Mouse (Mus musculus) myocyte (in vitro differentiated cells): ENCODE data around the gene Bckdhb. TPM values are rescaled to one million over a fixed set of nuclear protein-coding genes. Genes with fewer than 3 reads are reported as not detected.

Experiments used
- H3K27me3 ChIP-seq: one replicate; pipeline ENCODE4 v1.6.1; 2011; ENCODE audit not compliant: control insufficient read depth, insufficient read depth, insufficient read length
- H3K36me3 ChIP-seq: one replicate; pipeline ENCODE4 v1.6.1; 2011; ENCODE audit not compliant: control insufficient read depth, insufficient read depth
- H3K4me2 ChIP-seq: one replicate; pipeline ENCODE4 v1.6.1; 2011; ENCODE audit warnings: low read depth, control low read depth
- H3K4me3 ChIP-seq: one replicate; pipeline ENCODE4 v1.5.1; 2011; ENCODE audit warnings: mild to moderate bottlenecking, control low read depth, moderate library complexity
- H3K79me2 ChIP-seq: one replicate; pipeline ENCODE4 v1.6.1; 2011; ENCODE audit not compliant: control insufficient read depth, insufficient read depth
- H3ac ChIP-seq: one replicate; pipeline ENCODE4 v1.6.1; 2011; ENCODE audit not compliant: control insufficient read depth, insufficient read length
- CEBPB ChIP-seq: IDR thresholded peaks from 2 replicates; pipeline ENCODE4 v1.6.1; 2011; ENCODE audit warnings: mild to moderate bottlenecking, moderate library complexity; ENCODE audit not compliant: poor library complexity, insufficient read depth, severe bottlenecking
- E2F4 ChIP-seq: IDR thresholded peaks from one replicate; pipeline ENCODE4 v1.6.1; 2011; ENCODE audit warnings: mild to moderate bottlenecking, control low read depth, moderate library complexity; ENCODE audit not compliant: insufficient read depth
- MAX ChIP-seq: IDR thresholded peaks from one replicate; pipeline ENCODE4 v1.6.1; 2011; ENCODE audit warnings: low read depth, mild to moderate bottlenecking, control low read depth
- MYOD1 ChIP-seq, 3 experiments: IDR thresholded peaks; one replicate each; pipeline ENCODE4 v1.6.1; 2011; ENCODE audit warnings: control low read depth in 2 of 3, low read depth in 2 of 3, mild to moderate bottlenecking in 2 of 3, moderate library complexity in 1 of 3; ENCODE audit not compliant: insufficient read length in 2 of 3, control insufficient read depth in 1 of 3
- MYOG ChIP-seq, 3 experiments: IDR thresholded peaks; one replicate each; pipeline ENCODE4 v1.6.1; 2011; ENCODE audit warnings: control low read depth in 2 of 3, low read depth in 2 of 3, mild to moderate bottlenecking in 2 of 3; ENCODE audit not compliant: insufficient read length in 2 of 3, control insufficient read depth in 1 of 3, insufficient read depth in 1 of 3
- POLR2A ChIP-seq: IDR thresholded peaks from one replicate; pipeline ENCODE4 v1.6.1; 2011; ENCODE audit warnings: low read depth, mild to moderate bottlenecking, control low read depth, moderate library complexity; ENCODE audit not compliant: insufficient read length
- POLR2AphosphoS2 ChIP-seq: IDR thresholded peaks from one replicate; pipeline ENCODE4 v1.6.1; 2011; ENCODE audit warnings: low read depth, control low read depth; ENCODE audit not compliant: insufficient read length
- REST ChIP-seq: IDR thresholded peaks from one replicate; pipeline ENCODE4 v1.6.1; 2011; ENCODE audit warnings: mild to moderate bottlenecking, control low read depth, moderate library complexity; ENCODE audit not compliant: insufficient read depth, insufficient read length
- SRF ChIP-seq: IDR thresholded peaks from one replicate; pipeline ENCODE4 v1.6.1; 2011; ENCODE audit warnings: low read depth; ENCODE audit not compliant: control insufficient read depth, insufficient read length
- TCF12 ChIP-seq: IDR thresholded peaks from one replicate; pipeline ENCODE4 v1.6.1; 2011; ENCODE audit warnings: mild to moderate bottlenecking, control low read depth; ENCODE audit not compliant: poor library complexity, insufficient read depth, severe bottlenecking
- TCF3 ChIP-seq: IDR thresholded peaks from one replicate; pipeline ENCODE4 v1.6.1; 2011; ENCODE audit warnings: low read depth, control low read depth; ENCODE audit not compliant: insufficient read length
- USF1 ChIP-seq: IDR thresholded peaks from one replicate; pipeline ENCODE4 v1.6.1; 2011; ENCODE audit warnings: low read depth, mild to moderate bottlenecking, control low read depth, moderate library complexity
- polyA plus RNA-seq: library from polyadenylated mRNA; unstranded; fragments of >200 nt; fragmentation: generic; extraction: Trizol; gene quantifications from one replicate; pipeline ENCODE4 v1.2.1, GENCODE M21; 2012; ENCODE audit warnings: missing spikeins

Bckdhb gene
- polyA plus RNA-seq, 1 experiment, result 4.3 TPM

DNA sequence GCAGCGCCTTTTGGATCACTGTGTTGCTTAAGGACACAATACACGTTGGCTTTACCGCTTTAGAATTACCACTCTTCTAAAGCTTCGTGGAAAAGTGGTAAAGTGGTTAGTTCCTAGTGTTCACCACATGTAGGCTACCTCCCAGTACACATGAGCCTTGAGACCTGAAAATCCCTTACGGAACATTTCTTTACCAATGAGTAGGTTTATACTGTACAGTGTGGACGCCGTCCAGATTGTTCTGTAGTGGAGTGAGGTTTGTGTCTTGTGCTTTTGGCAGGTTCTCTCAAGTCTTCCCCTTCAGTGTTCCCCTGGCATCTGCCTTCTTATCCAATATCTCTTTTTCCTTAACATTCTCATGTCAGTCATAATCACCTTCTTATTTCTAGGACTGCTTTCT, 178.4 kb downstream of the Bckdhb start:
- TF ChIP-seq MAX, result no peak
- no peak for TF ChIP-seq MYOG (IDR thresholded peaks at IDR 0.05; ENCODE audit: control insufficient read depth in 1 of 3, insufficient read depth in 1 of 3, insufficient read length in 2 of 3, low read depth in 2 of 3)
- Histone ChIP-seq H3K36me3 (no peaks in the 10 kb centered on the region), H3ac (no peak overlapping the region), H3K4me2 (no peak overlapping the region), H3K4me3 (no peak overlapping the region), H3K79me2 (no peaks in the 10 kb centered on the region), H3K27me3 (no peaks in the 10 kb centered on the region)

- no peak for TF ChIP-seq REST
- no peak for TF ChIP-seq POLR2AphosphoS2
- TF ChIP-seq CEBPB, result no peak
- TF ChIP-seq POLR2A, result no peak
- TF ChIP-seq SRF, result no peak
- TF ChIP-seq USF1, result no peak
- no peak for TF ChIP-seq E2F4
- TF ChIP-seq TCF3, result no peak
- TF ChIP-seq TCF12, result no peak
- TF ChIP-seq MYOG (IDR thresholded peaks at IDR 0.05; ENCODE audit: control insufficient read depth in 1 of 3, insufficient read depth in 1 of 3, insufficient read length in 2 of 3, low read depth in 2 of 3), result no peak
- no peak for TF ChIP-seq MYOD1 (IDR thresholded peaks at IDR 0.05; ENCODE audit: control insufficient read depth in 1 of 3, insufficient read length in 2 of 3, low read depth in 2 of 3)
- no peak for TF ChIP-seq MAX
- no peaks in the 10 kb centered on the region for H3K27me3 ChIP-seq
- no peaks in the 10 kb centered on the region for H3K79me2 ChIP-seq
- H3K4me2 ChIP-seq, result no peak overlapping the region
- no peak overlapping the region for H3K4me3 ChIP-seq
- no peaks in the 10 kb centered on the region for H3K36me3 ChIP-seq
- H3ac ChIP-seq, result no peak overlapping the region
These were observed 181.5 kb downstream of the Bckdhb start for GRCm38 (mm10) chr9:84106438-84106837.

- TF ChIP-seq E2F4, result no peak
- no peak for TF ChIP-seq POLR2AphosphoS2
- TF ChIP-seq MAX, result no peak
- no peak for TF ChIP-seq SRF
- TF ChIP-seq USF1, result no peak
- no peak for TF ChIP-seq MYOG (IDR thresholded peaks at IDR 0.05; ENCODE audit: control insufficient read depth in 1 of 3, insufficient read depth in 1 of 3, insufficient read length in 2 of 3, low read depth in 2 of 3)
- TF ChIP-seq MYOD1 (IDR thresholded peaks at IDR 0.05; ENCODE audit: control insufficient read depth in 1 of 3, insufficient read length in 2 of 3, low read depth in 2 of 3), result no peak
- TF ChIP-seq REST, result no peak
- TF ChIP-seq CEBPB, result no peak
- TF ChIP-seq TCF12, result no peak
- TF ChIP-seq TCF3, result no peak
- TF ChIP-seq POLR2A, result no peak
- no peak overlapping the region for H3K4me2 ChIP-seq
- H3ac ChIP-seq, result no peak overlapping the region
- H3K36me3 ChIP-seq, result no peaks in the 10 kb centered on the region
- H3K4me3 ChIP-seq, result no peak overlapping the region
- no peaks in the 10 kb centered on the region for H3K27me3 ChIP-seq
- no peaks in the 10 kb centered on the region for H3K79me2 ChIP-seq
These were observed 182.3 kb downstream of the Bckdhb start for GRCm38 (mm10) chr9:84107045-84107813.

DNA sequence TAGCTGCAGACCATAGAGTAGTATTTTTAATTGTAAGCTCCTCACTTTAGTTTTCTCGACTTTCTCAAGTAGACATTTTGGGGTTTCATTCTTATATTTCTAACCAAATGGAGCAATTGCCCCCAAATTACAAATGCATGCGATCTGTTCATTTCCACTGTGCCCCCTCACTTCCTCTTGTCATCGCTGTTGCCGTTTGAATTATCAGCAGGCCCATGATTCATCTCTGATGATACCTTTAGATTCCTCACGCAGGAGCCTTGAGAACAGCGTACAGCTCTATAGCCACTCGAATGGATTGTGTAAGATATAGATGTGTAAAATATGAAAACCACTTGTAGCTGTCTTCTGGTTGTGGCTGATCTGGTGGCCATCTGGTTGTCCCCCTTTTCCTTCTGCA, 183.6 kb downstream of the Bckdhb start:
- H3ac ChIP-seq, result no peak overlapping the region
- H3K27me3 ChIP-seq, result no peaks in the 10 kb centered on the region
- no peak overlapping the region for H3K4me3 ChIP-seq
- TF ChIP-seq CEBPB (no peak), MYOD1 (IDR thresholded peaks at IDR 0.05; ENCODE audit: control insufficient read depth in 1 of 3, insufficient read length in 2 of 3, low read depth in 2 of 3) (no peak), E2F4 (no peak), POLR2A (no peak), REST (no peak), MAX (no peak), TCF3 (no peak), SRF (no peak), TCF12 (no peak), POLR2AphosphoS2 (no peak), MYOG (IDR thresholded peaks at IDR 0.05; ENCODE audit: control insufficient read depth in 1 of 3, insufficient read depth in 1 of 3, insufficient read length in 2 of 3, low read depth in 2 of 3) (no peak), USF1 (no peak)
- no peaks in the 10 kb centered on the region for H3K36me3 ChIP-seq
- H3K4me2 ChIP-seq, result no peak overlapping the region
- H3K79me2 ChIP-seq, result no peaks in the 10 kb centered on the region
